Mouse (Mus musculus): ENCODE data around the gene Stx18. TPM values are rescaled to one million over a fixed set of nuclear protein-coding genes. Genes with fewer than 3 reads are reported as not detected.

Stx18 gene
- polyA plus RNA-seq (2015; fragmentation: Illumina TruSeq; extraction: RNeasy Lipid Tissue Mini Kit (QIAGEN cat#74804); ENCODE audit: insufficient read depth, low replicate concordance), result 32.4 TPM

DNA sequence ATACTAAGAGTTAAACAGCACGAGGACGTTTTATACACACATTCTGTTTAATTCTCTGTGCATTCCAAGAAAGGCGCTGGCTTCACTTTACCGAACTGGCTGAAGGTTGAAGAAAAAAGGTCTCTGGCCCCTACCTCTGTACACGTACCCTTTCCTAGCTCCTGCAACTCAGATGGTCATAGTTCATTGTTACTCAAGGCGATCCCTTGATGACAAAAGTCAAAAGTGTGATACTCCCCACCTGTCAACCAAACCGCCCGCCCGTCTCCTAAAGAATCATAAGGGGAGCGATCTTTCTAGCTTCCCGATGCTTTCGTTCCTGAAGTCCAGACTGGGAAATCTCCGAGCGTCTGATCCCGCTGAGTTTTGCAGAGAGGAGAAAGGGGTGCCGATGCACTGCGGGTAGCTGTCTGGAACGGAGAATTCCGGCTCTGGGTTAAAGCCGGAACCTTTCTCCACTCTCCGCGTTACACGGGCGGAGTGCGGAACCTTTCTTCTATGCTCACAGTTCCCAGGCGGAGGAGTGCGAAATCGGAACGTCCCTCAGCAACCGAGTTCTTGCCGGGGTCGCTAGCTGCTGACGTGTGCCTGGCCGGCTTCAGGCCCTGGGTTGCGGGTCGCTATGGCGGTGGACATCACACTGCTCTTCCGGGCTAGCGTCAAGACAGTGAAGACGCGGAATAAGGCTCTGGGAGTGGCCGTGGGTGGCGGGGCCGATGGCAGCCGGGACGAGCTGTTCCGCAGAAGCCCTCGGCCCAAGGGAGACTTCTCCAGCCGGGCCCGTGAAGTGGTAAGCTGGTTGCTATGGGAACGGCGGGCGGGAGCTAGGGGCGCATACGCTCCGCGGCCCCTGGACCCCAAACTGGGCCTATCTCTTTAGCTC, at the start of gene Stx18:
TSS of gene Stx18 (plus strand) at position 33 of the 883 bp plus-strand sequence.

DNA sequence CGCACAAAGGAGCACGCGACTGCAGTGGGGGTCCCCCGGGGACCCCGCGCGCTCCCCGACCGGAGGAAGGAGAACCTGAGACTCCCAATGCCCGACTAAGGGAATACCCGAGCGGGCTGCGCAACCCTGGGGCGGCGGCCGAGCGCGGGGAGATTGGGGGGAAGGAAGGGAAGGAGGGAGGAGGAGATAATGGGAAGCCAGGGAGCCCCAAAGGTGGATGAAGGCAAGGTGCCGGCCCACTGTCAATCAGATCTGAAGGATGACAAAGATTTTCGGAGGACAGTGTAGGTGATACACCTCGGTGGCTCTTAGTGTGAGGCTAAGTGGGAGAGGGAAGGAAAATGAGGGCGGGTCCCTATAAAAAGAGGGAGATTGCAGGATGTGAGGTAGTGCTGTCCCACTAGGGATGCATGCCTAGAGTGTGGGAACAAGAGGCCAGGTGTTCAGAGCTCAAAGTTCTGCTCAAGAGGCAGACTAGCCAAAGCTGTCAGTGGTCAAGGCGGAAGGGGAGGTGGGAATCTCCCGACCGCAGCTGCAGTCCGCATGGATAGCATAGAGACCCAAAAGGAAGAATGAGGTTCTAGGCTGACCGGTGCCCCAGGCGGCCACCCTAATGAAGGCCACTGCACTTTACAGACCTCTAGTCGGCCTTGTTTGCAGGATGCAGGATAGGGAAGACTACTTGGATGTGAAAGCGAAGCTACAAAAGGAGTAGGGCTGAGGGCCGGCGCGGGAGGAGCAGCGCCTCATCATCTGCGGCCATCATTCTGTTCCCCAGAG, 121.3 kb downstream of the Stx18 start, which contains the start of gene Nsg1:
TSS of gene Nsg1 (minus strand) at position 274 of the 780 bp plus-strand sequence.

Other genes with a start within 250 kb of the Stx18 start
- 2.0 TPM for gene Msx1, start 214.2 kb upstream of the Stx18 start, polyA plus RNA-seq (2015; fragmentation: Illumina TruSeq; extraction: RNeasy Lipid Tissue Mini Kit (QIAGEN cat#74804); ENCODE audit: insufficient read depth, low replicate concordance)
- gene Nsg1, start 121.2 kb downstream of the Stx18 start, polyA plus RNA-seq (2015; fragmentation: Illumina TruSeq; extraction: RNeasy Lipid Tissue Mini Kit (QIAGEN cat#74804); ENCODE audit: insufficient read depth, low replicate concordance), result 2.6 TPM
- gene Zbtb49, start 181.7 kb downstream of the Stx18 start, polyA plus RNA-seq (2015; fragmentation: Illumina TruSeq; extraction: RNeasy Lipid Tissue Mini Kit (QIAGEN cat#74804); ENCODE audit: insufficient read depth, low replicate concordance), result 6.2 TPM
- 40.0 TPM for gene Lyar, start 181.7 kb downstream of the Stx18 start, polyA plus RNA-seq (2015; fragmentation: Illumina TruSeq; extraction: RNeasy Lipid Tissue Mini Kit (QIAGEN cat#74804); ENCODE audit: insufficient read depth, low replicate concordance)
- gene Tmem128, start 221.4 kb downstream of the Stx18 start, polyA plus RNA-seq (2015; fragmentation: Illumina TruSeq; extraction: RNeasy Lipid Tissue Mini Kit (QIAGEN cat#74804); ENCODE audit: insufficient read depth, low replicate concordance), result 76.5 TPM
- not detected for gene Otop1, start 237.2 kb downstream of the Stx18 start, polyA plus RNA-seq (2015; fragmentation: Illumina TruSeq; extraction: RNeasy Lipid Tissue Mini Kit (QIAGEN cat#74804); ENCODE audit: insufficient read depth, low replicate concordance)

All from spleen, adult 10 weeks (tissue).